In genomic region chr6:88083672-88084071, GRCm38 (mm10) we compare ENCODE assay signal across 8 mouse cellular contexts. TPM values are rescaled to one million over a fixed set of nuclear protein-coding genes. Genes with fewer than 3 reads are reported as not detected.
DNase-seq lines count a peak whose midpoint lies in the region; ATAC-seq and TF ChIP-seq lines count a peak whose summit lies in the region.

No protein-coding gene starts in this region.

- DNase-seq in lung, postnatal 4 days, result no peak
- DNase-seq in forebrain, embryonic 11.5 days (ENCODE audit: low spot score), result no peak
- DNase-seq in gastrocnemius, postnatal 25 days, result no peak
- DNase-seq in thymus, postnatal 36 days, result no peak
- DNase-seq in right cerebral cortex, adult 18-20 months, result no peak

- WGBS in lung, embryonic 16.5 days, result 62% methylated on average over 3 of the region's 3 CpGs
- WGBS in forebrain, embryonic 11.5 days, result 62% methylated on average over 3 of the region's 3 CpGs
- WGBS in limb, embryonic 12.5 days, result 65% methylated on average over 3 of the region's 3 CpGs
- 65% methylated on average over 3 of the region's 3 CpGs for WGBS in small intestine, adult 2 months

- H3K9ac ChIP-seq in lung, embryonic 16.5 days (ENCODE audit: low read length), result no peak overlapping the region
- no peak overlapping the region for H3K9ac ChIP-seq in forebrain, embryonic 11.5 days (ENCODE audit: low read length)
- H3K9ac ChIP-seq in limb, embryonic 12.5 days (replicated peaks), result no peak overlapping the region

- H3K4me2 ChIP-seq in lung, embryonic 16.5 days (ENCODE audit: low read depth, low read length), result peak overlapping the region; percentile 59
- H3K4me2 ChIP-seq in forebrain, embryonic 11.5 days (ENCODE audit: low read depth, low read length, severe bottlenecking), result peak overlapping the region; percentile 38; the same call in 1 of the 2 replicates
- H3K4me2 ChIP-seq in limb, embryonic 12.5 days, result peak overlapping the region; percentile 84

- peaks cover 2% of the 10 kb centered on the region; the same call in 1 of the 2 replicates for H3K27me3 ChIP-seq in lung, embryonic 16.5 days (ENCODE audit: control insufficient read depth, insufficient read depth, low read depth, low read length)
- H3K27me3 ChIP-seq in forebrain, embryonic 11.5 days (ENCODE audit: control insufficient read depth, insufficient read depth, low read length), result no peaks in the 10 kb centered on the region
- peaks cover 8% of the 10 kb centered on the region; the same call in 1 of the 2 replicates for H3K27me3 ChIP-seq in limb, embryonic 12.5 days
- no peaks in the 10 kb centered on the region for H3K27me3 ChIP-seq in small intestine, adult 2 months (ENCODE audit: control insufficient read depth, insufficient read depth, low read length)

- peak overlapping the region; percentile 99 for H3K4me3 ChIP-seq in lung, embryonic 16.5 days (ENCODE audit: low read length)
- peak overlapping the region; percentile 94; the same call in 1 of the 2 replicates for H3K4me3 ChIP-seq in forebrain, embryonic 11.5 days (ENCODE audit: low read depth, low read length)
- peak overlapping the region; percentile 94 for H3K4me3 ChIP-seq in limb, embryonic 12.5 days (replicated peaks)
- no peak overlapping the region for H3K4me3 ChIP-seq in small intestine, adult 2 months (ENCODE audit: low read depth, low read length)

- H3K36me3 ChIP-seq in lung, embryonic 16.5 days (ENCODE audit: control insufficient read depth, insufficient read depth, low read length), result peaks cover 4% of the 10 kb centered on the region
- no peaks in the 10 kb centered on the region for H3K36me3 ChIP-seq in forebrain, embryonic 11.5 days (ENCODE audit: control insufficient read depth, insufficient read depth, low read length)
- peaks cover 8% of the 10 kb centered on the region for H3K36me3 ChIP-seq in limb, embryonic 12.5 days
- peaks cover 3% of the 10 kb centered on the region; the same call in 1 of the 2 replicates for H3K36me3 ChIP-seq in small intestine, adult 2 months (ENCODE audit: control insufficient read depth, insufficient read depth, low read length)

- ATAC-seq in lung, embryonic 16.5 days (ENCODE audit: low read depth), result no peak
- 0 out of 2 replicates have a peak, but pooled peaks have one; percentile 30 for ATAC-seq in forebrain, embryonic 11.5 days (replicated peaks; ENCODE audit: low FRiP score)
- ATAC-seq in limb, embryonic 12.5 days (ENCODE audit: insufficient number of reproducible peaks, insufficient read depth, low FRiP score, low TSS enrichment, low read depth), result no peak

- no peak for TF ChIP-seq CTCF in small intestine, adult 2 months (IDR thresholded peaks at IDR 0.05; ENCODE audit: extremely low read depth, insufficient read length, insufficient replicate concordance, low read depth, low read length)

- no peaks in the 10 kb centered on the region for H3K9me3 ChIP-seq in lung, embryonic 16.5 days (ENCODE audit: control insufficient read depth, low read length)
- no peaks in the 10 kb centered on the region for H3K9me3 ChIP-seq in forebrain, embryonic 11.5 days (ENCODE audit: control insufficient read depth, low read length)
- no peaks in the 10 kb centered on the region for H3K9me3 ChIP-seq in limb, embryonic 12.5 days

- no peak for TF ChIP-seq POLR2A in small intestine, adult 2 months (IDR thresholded peaks at IDR 0.05; ENCODE audit: low read depth, low read length)

- peaks cover 14% of the 10 kb centered on the region for H3K4me1 ChIP-seq in lung, embryonic 16.5 days (replicated peaks; ENCODE audit: control insufficient read depth, insufficient read depth, low read length)
- H3K4me1 ChIP-seq in forebrain, embryonic 11.5 days (replicated peaks; ENCODE audit: control insufficient read depth, insufficient read depth, low read length), result peaks cover 11% of the 10 kb centered on the region
- H3K4me1 ChIP-seq in limb, embryonic 12.5 days (replicated peaks), result peaks cover 24% of the 10 kb centered on the region
- H3K4me1 ChIP-seq in small intestine, adult 2 months (ENCODE audit: control insufficient read depth, insufficient read depth, insufficient read length, low read length), result peaks cover 5% of the 10 kb centered on the region; the same call in 1 of the 2 replicates

- H3K27ac ChIP-seq in lung, embryonic 16.5 days (ENCODE audit: low read length), result no peak overlapping the region
- no peak overlapping the region for H3K27ac ChIP-seq in forebrain, embryonic 11.5 days (ENCODE audit: low read depth, low read length)
- H3K27ac ChIP-seq in limb, embryonic 12.5 days, result no peak overlapping the region
- H3K27ac ChIP-seq in small intestine, adult 2 months (ENCODE audit: insufficient read depth, low read depth, low read length), result peak overlapping the region; percentile 12; the same call in 1 of the 2 replicates

RNA-seq across cellular contexts. Expression of gene Rpn1, which starts 0.6 kb away (rescaled TPM):
- polyA plus RNA-seq in lung, embryonic 16.5 days (2015; fragmentation: Nextera tagmentation; extraction: Ambion mirVana), result 382 and 419 TPM in 2 replicates
- polyA plus RNA-seq in forebrain, embryonic 11.5 days (2014; fragmentation: Nextera tagmentation; extraction: Ambion mirVana), result 274 and 284 TPM in 2 replicates
- 333 and 337 TPM in 2 replicates for polyA plus RNA-seq in limb, embryonic 12.5 days (2016; fragmentation: Nextera tagmentation; extraction: Ambion mirVana)
- 90.9 and 104 TPM in 2 replicates for polyA plus RNA-seq in small intestine, adult 2 months (2012; rRNA removed)
- 10 to 100 TPM; 67.1 to 71.0 TPM for total RNA-seq in gastrocnemius, postnatal 25 days (2021)

RNA-seq across cellular contexts. Expression of gene Rab7, which starts 38.6 kb away (rescaled TPM):
- polyA plus RNA-seq in lung, embryonic 16.5 days (2015; fragmentation: Nextera tagmentation; extraction: Ambion mirVana), result 220 and 223 TPM in 2 replicates
- polyA plus RNA-seq in forebrain, embryonic 11.5 days (2014; fragmentation: Nextera tagmentation; extraction: Ambion mirVana), result 232 and 244 TPM in 2 replicates
- 154 and 171 TPM in 2 replicates for polyA plus RNA-seq in limb, embryonic 12.5 days (2016; fragmentation: Nextera tagmentation; extraction: Ambion mirVana)
- 43.8 and 78.5 TPM in 2 replicates for polyA plus RNA-seq in small intestine, adult 2 months (2012; rRNA removed)
- 100 to 1,000 TPM; 265 to 292 TPM for total RNA-seq in gastrocnemius, postnatal 25 days (2021)
